Mouse (Mus musculus) erythroblast, embryonic 14.5 days (primary cell): ENCODE measurements around the gene Synpo2. TPM values are rescaled to one million over a fixed set of nuclear protein-coding genes. Genes with fewer than 3 reads are reported as not detected.

ENCODE experiments used
- H3K27me3 ChIP-seq: 2 replicates; pipeline ENCODE4 v1.6.1; 2012; ENCODE audit warnings: inconsistent platforms; ENCODE audit not compliant: control insufficient read depth
- H3K36me3 ChIP-seq: 2 replicates; pipeline ENCODE4 v1.6.1; 2012; ENCODE audit warnings: mild to moderate bottlenecking, inconsistent platforms; ENCODE audit not compliant: control insufficient read depth
- H3K4me1 ChIP-seq: 2 replicates; pipeline ENCODE4 v1.6.1; 2012; ENCODE audit warnings: inconsistent platforms; ENCODE audit not compliant: control insufficient read depth
- H3K4me3 ChIP-seq: replicated peaks from 2 replicates; pipeline ENCODE3; 2012; ENCODE audit warnings: moderate library complexity, mild to moderate bottlenecking, inconsistent platforms
- H3K9me3 ChIP-seq: 2 replicates; pipeline ENCODE4 v1.6.1; 2012; ENCODE audit warnings: low read length, inconsistent platforms, mixed read lengths; ENCODE audit not compliant: control insufficient read depth
- GATA1 ChIP-seq: IDR thresholded peaks from 2 replicates; pipeline ENCODE4 v1.6.1; 2012; ENCODE audit warnings: low read length, inconsistent platforms, mixed read lengths
- TAL1 ChIP-seq: IDR thresholded peaks from 3 replicates; pipeline ENCODE4 v1.6.1; 2012; ENCODE audit warnings: low read length, inconsistent platforms, mixed read lengths
- polyA plus RNA-seq: library from polyadenylated mRNA; stranded (reverse); fragments of >175 nt; gene quantifications from 2 replicates; pipeline ENCODE4 v1.2.3, GENCODE M21; 2012

Gene Synpo2
- polyA plus RNA-seq, 1 experiment: not detected

DNA sequence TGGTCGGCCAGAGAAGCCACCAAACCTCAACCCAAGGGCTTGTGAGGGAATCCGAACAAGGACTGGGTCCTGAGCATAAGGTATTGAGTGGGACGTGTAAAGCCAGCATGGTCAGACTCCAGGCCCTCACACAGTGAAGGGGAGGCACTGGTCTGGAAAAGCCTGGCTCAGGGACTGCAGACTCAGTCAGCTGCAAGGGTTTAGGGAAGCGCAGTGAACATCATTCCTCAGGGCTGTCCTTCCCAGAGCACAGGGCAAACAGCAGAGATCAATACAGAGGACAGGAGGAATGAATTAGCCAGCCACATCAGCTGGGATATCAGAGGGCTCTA lies 72.8 kb downstream of the Synpo2 start:
- no peak overlapping the region for H3K4me3 ChIP-seq
- TF ChIP-seq TAL1 (no peak), GATA1 (no peak)
- H3K9me3 ChIP-seq: no peaks in the 10 kb centered on the region
- no peaks in the 10 kb centered on the region for H3K27me3 ChIP-seq
- no peaks in the 10 kb centered on the region for H3K4me1 ChIP-seq
- H3K36me3 ChIP-seq: no peaks in the 10 kb centered on the region

DNA sequence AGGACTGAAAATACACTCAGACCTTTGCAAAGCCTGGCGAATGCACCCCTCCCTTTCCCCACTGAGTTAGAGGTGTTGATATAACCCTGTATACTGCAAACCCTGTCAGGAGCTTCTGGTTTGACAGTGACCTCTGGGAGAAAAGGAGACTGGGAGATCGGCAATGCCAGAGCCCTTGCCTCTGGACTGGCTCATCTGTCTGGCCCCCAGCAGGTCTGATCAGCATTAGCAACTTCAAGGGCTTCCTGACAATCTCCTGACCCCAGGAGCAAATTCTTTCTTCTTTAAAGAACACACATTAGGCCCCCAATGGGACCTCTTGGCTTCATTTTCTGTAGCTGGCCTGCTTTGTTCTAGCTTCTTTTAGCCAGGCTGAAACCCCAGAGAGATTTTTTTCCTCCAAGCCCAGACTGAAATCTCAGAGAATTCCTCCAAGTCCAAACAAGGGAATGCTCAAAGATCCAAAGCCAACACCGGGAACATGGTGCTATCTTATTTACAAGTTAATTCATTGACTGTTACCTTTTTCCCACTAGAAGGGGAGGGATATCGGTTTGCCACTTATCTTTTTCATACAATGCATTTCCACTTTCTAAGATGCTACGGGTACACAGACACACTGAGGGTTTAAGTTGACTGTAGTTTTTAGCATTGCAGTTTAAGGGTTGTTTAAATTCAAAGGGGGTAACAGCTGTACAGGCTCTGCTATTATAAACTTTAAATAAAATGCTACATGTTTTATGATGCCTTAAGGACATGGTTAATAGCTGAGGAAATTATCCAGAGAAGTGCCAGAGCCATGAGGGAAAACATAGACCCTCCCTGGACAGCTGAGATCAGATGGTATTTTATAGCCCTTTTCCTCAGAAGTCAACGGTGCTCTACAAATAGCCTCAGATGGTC lies 73.4 kb downstream of the Synpo2 start:
- no peaks in the 10 kb centered on the region for H3K4me1 ChIP-seq
- H3K4me3 ChIP-seq: no peak overlapping the region
- H3K36me3 ChIP-seq: no peaks in the 10 kb centered on the region
- no peak for TF ChIP-seq GATA1
- no peak for TF ChIP-seq TAL1
- H3K9me3 ChIP-seq: no peaks in the 10 kb centered on the region
- H3K27me3 ChIP-seq: no peaks in the 10 kb centered on the region

DNA sequence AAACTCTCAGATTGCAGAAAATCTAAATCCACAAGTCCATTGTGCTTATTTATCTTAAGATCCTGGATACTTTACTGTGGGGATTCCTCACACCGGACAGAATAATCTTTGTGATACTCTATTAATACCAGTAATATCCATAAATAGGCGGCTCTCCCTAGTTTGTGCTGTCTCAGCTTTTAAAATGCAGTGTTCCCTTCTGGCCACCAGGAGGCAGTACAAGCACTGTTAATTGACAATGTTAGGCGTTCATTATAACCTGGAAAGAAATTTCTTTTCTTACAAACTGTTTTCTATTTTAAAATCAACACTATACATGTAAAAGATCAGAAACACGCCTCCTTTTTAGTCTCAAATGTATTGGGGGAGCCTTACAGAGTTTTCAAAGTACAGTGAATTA lies 75.2 kb downstream of the Synpo2 start:
- TF ChIP-seq TAL1 (no peak), GATA1 (no peak)
- no peaks in the 10 kb centered on the region for H3K9me3 ChIP-seq
- H3K27me3 ChIP-seq: no peaks in the 10 kb centered on the region
- H3K4me3 ChIP-seq: no peak overlapping the region
- H3K36me3 ChIP-seq: no peaks in the 10 kb centered on the region
- H3K4me1 ChIP-seq: no peaks in the 10 kb centered on the region

DNA sequence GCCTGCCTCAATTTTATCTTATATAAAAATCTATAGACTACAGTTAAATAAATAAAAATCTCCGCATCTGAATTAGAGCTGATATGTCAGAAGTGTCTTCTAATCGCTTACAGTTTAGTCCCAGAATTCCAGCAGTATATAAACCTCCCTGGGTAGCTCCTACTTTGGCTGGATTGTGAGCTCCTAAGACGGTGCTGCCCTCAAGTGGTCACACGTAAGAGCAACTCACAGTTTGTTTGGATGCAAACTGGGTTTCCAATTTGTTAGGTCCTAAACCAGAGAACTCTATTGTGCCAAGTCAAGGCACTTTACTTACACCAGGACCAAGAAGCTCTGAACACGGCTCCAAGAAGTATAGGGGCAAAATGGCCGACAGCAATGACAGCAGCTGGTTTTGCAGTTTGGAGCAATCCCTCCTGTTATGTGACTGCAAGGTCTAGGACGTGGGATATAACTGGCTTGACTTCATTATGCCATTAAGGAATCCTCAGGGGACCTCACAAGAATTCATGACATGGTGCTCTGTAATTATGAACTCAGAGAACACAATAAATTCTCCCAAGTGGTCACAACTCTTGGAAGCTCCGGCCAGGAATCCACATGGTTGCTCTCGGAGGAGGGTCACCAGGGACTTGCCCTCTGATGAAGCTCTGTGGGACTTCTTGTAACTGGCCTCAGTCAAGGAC lies 76.7 kb downstream of the Synpo2 start:
- TF ChIP-seq TAL1 (no peak), GATA1 (no peak)
- Histone ChIP-seq H3K4me3 (no peak overlapping the region), H3K27me3 (no peaks in the 10 kb centered on the region), H3K9me3 (no peaks in the 10 kb centered on the region), H3K36me3 (no peaks in the 10 kb centered on the region), H3K4me1 (no peaks in the 10 kb centered on the region)

DNA sequence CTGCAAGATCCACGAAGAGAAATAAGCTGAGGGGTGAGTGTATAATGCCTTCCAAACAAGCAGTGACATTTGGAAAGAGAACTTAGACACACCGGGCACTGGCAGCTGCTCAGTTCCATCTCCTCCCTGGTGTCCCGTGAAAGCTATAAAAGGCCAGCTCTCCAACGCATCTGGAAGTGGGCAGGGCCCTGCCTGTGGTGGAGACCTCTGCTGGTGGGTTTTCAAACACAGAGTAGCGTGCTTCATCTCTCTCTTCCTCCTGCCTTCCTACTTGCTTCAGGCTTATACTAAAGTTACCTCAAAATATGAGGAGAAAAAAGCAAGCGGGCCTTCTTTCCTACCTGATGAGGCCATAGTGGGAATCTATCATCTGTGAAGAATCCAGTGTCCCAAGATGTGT lies 77.4 kb downstream of the Synpo2 start:
- TF ChIP-seq TAL1: no peak
- no peak for TF ChIP-seq GATA1
- no peaks in the 10 kb centered on the region for H3K4me1 ChIP-seq
- no peak overlapping the region for H3K4me3 ChIP-seq
- H3K36me3 ChIP-seq: no peaks in the 10 kb centered on the region
- no peaks in the 10 kb centered on the region for H3K27me3 ChIP-seq
- no peaks in the 10 kb centered on the region for H3K9me3 ChIP-seq

DNA sequence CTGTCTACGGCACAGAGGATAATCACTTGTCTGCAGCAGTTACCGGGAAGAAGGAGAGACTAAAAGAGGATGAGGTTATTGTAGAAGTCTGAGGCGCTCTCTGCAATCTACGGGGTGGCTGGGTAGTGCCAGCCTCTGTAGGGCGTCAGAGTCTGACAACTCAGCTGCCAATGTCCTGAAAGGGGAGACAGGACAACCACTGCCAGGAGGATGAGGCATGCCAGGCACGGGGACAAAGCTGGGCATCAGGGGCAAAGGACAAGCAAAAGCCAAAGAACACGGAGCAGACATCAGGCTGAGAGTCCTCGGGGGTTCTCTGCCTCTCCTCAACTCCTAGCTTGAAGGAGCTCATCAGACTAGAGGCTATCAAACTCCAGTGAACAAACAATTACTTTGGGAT lies 82.6 kb downstream of the Synpo2 start:
- Histone ChIP-seq H3K4me1 (no peaks in the 10 kb centered on the region), H3K4me3 (no peak overlapping the region), H3K27me3 (no peaks in the 10 kb centered on the region), H3K36me3 (no peaks in the 10 kb centered on the region), H3K9me3 (no peaks in the 10 kb centered on the region)
- TF ChIP-seq GATA1 (no peak), TAL1 (no peak)

DNA sequence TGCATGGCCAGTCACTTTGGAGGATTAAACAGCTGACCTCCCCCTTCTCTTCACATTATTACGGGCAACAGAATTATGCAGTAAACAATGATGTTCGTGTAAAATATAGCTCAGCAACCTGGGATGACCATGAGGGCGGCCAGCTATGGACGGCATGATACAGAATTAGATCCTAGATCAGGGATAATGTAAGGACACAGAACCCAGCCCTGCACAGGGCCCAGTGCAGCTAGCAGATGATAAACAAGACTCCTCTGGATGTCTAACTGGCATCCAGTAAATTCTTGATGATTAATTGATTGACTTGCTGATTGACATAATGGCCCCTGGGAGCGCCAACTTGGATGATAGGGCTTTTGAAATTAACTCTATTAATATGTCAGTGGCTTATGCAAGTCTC lies 83.0 kb downstream of the Synpo2 start:
- Histone ChIP-seq H3K27me3 (no peaks in the 10 kb centered on the region), H3K4me3 (no peak overlapping the region), H3K36me3 (no peaks in the 10 kb centered on the region), H3K4me1 (no peaks in the 10 kb centered on the region), H3K9me3 (no peaks in the 10 kb centered on the region)
- no peak for TF ChIP-seq TAL1
- no peak for TF ChIP-seq GATA1

DNA sequence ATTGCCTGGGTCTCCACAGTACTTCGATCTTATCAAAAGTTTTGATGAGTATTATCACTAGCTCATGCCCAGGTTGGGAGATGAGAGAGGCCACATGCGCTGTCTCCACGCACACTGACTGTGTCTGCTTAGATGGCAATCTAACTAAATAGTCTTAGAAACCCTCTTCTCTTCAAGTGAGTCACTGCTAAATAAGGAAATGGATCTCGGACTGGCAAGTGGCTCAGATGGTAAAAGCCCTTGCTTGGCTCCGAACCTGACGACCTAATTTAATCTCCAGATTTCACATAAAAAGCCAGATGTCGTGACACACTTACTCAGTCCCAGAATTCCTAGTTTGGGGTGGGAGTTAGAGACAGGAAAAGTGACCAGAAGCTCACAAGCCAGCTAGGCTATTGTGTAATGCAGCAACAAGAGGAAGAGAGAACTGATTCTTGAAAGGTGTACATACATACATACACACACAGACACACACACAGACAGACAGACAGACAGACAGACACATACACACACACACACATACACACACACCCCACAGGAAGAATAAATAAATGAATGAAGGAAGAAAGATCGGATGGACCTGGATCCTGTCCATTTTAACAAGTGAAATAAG lies 85.3 kb downstream of the Synpo2 start:
- no peaks in the 10 kb centered on the region for H3K27me3 ChIP-seq
- H3K4me1 ChIP-seq: no peaks in the 10 kb centered on the region
- H3K36me3 ChIP-seq: no peaks in the 10 kb centered on the region
- TF ChIP-seq GATA1: no peak
- no peak for TF ChIP-seq TAL1
- no peaks in the 10 kb centered on the region for H3K9me3 ChIP-seq
- no peak overlapping the region for H3K4me3 ChIP-seq
